Mouse (Mus musculus): ENCODE measurements at regions not wholly inside any gene's neighbourhood (a gene's known extent, or its start where the extent isn't known, plus 50 kb on each side); places are given as distances from the start of the nearest gene placed in this dataset.

DNA sequence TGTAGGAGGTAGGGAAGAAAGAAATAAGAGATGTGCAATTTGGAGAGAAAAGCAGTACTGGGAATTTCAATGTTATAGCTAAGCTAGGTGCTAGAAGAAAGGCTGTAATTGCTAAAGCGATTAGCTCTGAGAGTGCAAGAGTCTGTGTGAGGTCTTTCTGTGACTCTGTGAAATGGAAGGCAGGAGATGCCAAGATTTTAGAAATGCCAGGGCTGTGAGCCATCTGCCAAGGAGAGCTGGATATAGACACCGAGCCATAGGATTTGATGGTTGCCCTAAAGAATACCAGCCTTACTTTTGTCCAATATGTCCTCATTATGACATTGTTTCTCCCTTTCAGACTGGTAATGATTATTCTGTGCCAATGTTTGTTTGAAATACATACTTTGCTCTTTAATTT is 669.2 kb upstream of the Tenm2 start:
- TF ChIP-seq CTCF (IDR thresholded peaks at IDR 0.05; ENCODE audit: insufficient read depth, low read depth, low read length) (no peak), POLR2A (IDR thresholded peaks at IDR 0.05; ENCODE audit: insufficient read depth, low read depth, low read length) (no peak)

Measured in olfactory bulb, adult 2 months (tissue).